Mouse (Mus musculus): ENCODE measurements at regions not wholly inside any gene's neighbourhood (a gene's known extent, or its start where the extent isn't known, plus 50 kb on each side); places are given as distances from the start of the nearest gene placed in this dataset.
A peak's percentile ranks its signal among the peaks of the same experiment; 100 is the strongest.

DNA sequence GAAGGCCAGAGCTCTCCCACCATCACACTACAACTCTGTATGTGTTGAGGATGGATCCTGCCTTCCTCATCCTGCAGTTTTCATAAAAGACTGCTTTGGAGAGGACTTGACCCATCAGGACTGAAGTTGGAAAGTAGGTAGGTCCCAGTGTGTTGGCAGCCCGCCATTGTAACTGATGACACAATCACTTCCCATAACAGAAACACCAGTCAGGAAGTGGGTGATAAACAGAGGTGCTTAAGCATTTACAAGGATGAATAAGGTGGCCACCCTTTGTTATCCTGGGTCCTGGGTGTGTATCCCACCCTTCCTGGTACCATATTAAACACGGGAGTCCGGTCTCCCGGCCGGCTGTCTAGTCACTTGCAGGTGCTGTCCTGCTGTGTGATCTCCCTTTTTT is 118.3 kb downstream of the Snx10 start:
- H3K4me3 ChIP-seq (ENCODE audit: low read depth, low read length) = no peak overlapping the region
- H3K27ac ChIP-seq (ENCODE audit: low read length) = no peak overlapping the region
- no peak overlapping the region for H3K4me2 ChIP-seq (replicated peaks; ENCODE audit: low read depth, low read length)
- DNase-seq (ENCODE audit: low spot score) (peak; percentile 74), ATAC-seq (peak; percentile 78)
- H3K9ac ChIP-seq (replicated peaks; ENCODE audit: low read depth) = no peak overlapping the region
- H3K4me1 ChIP-seq (ENCODE audit: insufficient read depth, low read depth, low read length) = no peaks in the 10 kb centered on the region
- whole genome bisulfite sequencing = 53% methylated on average over 5 of the region's 5 CpGs
- TF ChIP-seq EP300 (IDR thresholded peaks at IDR 0.05) = peak; percentile 92
- no peak for TF ChIP-seq CTCF (IDR thresholded peaks at IDR 0.05)
- no peaks in the 10 kb centered on the region for H3K9me3 ChIP-seq (ENCODE audit: low read length)
- no peaks in the 10 kb centered on the region for H3K27me3 ChIP-seq (replicated peaks; ENCODE audit: insufficient read depth, low read length)
- H3K36me3 ChIP-seq (ENCODE audit: insufficient read depth, low read length) = no peaks in the 10 kb centered on the region

DNA sequence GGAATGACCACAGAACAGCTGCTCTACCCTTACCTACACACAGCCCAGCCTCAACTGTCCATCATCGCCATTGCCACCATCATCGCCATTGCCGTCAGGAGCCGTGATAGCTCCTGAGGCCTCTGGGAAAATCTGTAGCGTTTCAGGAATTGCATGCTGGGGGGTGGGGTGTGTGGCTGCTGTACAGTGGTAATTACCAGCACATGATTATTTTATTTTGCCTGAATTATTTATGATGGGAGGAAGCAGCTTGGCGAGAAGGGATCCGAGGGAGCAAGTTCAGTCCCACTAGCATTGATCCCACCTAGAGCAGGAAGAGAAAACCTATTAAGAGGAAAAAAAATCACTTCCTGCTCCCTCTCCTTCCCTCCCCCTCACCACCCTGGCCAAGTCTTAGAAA is 125.1 kb downstream of the Snx10 start:
- Histone ChIP-seq H3K4me2 (replicated peaks; ENCODE audit: low read depth, low read length) (no peak overlapping the region), H3K36me3 (ENCODE audit: insufficient read depth, low read length) (no peaks in the 10 kb centered on the region), H3K9me3 (ENCODE audit: low read length) (no peaks in the 10 kb centered on the region), H3K4me1 (ENCODE audit: insufficient read depth, low read depth, low read length) (no peaks in the 10 kb centered on the region), H3K4me3 (ENCODE audit: low read depth, low read length) (no peak overlapping the region), H3K27me3 (replicated peaks; ENCODE audit: insufficient read depth, low read length) (no peaks in the 10 kb centered on the region), H3K9ac (replicated peaks; ENCODE audit: low read depth) (no peak overlapping the region), H3K27ac (ENCODE audit: low read length) (no peak overlapping the region)
- DNase-seq (ENCODE audit: low spot score) (no peak), ATAC-seq (no peak)
- TF ChIP-seq CTCF (IDR thresholded peaks at IDR 0.05) = no peak
- TF ChIP-seq EP300 (IDR thresholded peaks at IDR 0.05) = no peak
- 79% methylated on average over 7 of the region's 7 CpGs for WGBS

DNA sequence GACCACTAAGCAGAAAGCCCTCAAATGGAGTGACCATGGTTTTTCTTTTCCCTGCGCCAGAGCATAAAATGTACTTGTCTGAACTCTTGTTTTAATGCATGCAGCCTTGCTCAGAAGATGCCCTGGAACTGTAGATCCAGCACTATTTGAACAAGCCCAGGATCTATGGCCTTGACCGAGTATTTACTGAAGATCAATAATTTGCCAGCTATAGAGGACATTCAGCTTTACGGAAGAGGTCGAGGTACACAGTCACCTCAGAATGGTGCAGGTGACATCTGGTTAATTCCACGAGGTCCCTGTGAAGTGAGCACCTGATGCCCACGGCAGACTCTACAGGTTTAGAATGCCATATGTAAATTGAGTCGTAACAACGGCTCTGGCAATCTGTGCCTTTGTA is 130.1 kb downstream of the Snx10 start:
- no peaks in the 10 kb centered on the region for H3K4me1 ChIP-seq (ENCODE audit: insufficient read depth, low read depth, low read length)
- no peak overlapping the region for H3K4me3 ChIP-seq (ENCODE audit: low read depth, low read length)
- DNase-seq (ENCODE audit: low spot score) (no peak), ATAC-seq (no peak)
- no peaks in the 10 kb centered on the region for H3K27me3 ChIP-seq (replicated peaks; ENCODE audit: insufficient read depth, low read length)
- H3K36me3 ChIP-seq (ENCODE audit: insufficient read depth, low read length) = no peaks in the 10 kb centered on the region
- no peaks in the 10 kb centered on the region for H3K9me3 ChIP-seq (ENCODE audit: low read length)
- TF ChIP-seq CTCF (IDR thresholded peaks at IDR 0.05) (no peak), EP300 (IDR thresholded peaks at IDR 0.05) (no peak)
- H3K27ac ChIP-seq (ENCODE audit: low read length) = no peak overlapping the region
- no peak overlapping the region for H3K4me2 ChIP-seq (replicated peaks; ENCODE audit: low read depth, low read length)
- H3K9ac ChIP-seq (replicated peaks; ENCODE audit: low read depth) = no peak overlapping the region
- WGBS = 86% methylated on average over 8 of the region's 8 CpGs

DNA sequence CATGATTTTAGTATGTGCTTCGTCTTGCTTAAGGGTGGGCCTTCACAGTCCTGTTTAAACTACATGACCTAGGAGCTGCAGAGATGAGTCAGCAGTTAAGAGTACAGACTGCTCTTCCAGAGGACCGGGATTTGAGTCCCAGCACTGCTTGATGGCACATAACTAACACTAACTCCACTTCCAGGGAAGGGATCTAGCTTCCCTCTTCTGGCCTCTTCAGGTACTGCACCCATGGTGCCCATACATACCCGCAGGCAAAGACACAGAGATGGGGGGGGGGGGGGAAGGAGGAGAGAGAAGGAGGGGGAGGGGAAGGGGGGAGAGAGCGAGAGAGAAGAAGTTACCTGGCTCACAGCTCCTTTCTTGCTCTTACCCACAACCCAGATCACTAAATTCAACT is 131.3 kb downstream of the Snx10 start:
- TF ChIP-seq CTCF (IDR thresholded peaks at IDR 0.05) = peak; percentile 36
- TF ChIP-seq EP300 (IDR thresholded peaks at IDR 0.05) = no peak
- no peak overlapping the region for H3K9ac ChIP-seq (replicated peaks; ENCODE audit: low read depth)
- no peaks in the 10 kb centered on the region for H3K4me1 ChIP-seq (ENCODE audit: insufficient read depth, low read depth, low read length)
- H3K27ac ChIP-seq (ENCODE audit: low read length) = no peak overlapping the region
- 98% methylated on average over 4 of the region's 4 CpGs for WGBS
- no peak overlapping the region for H3K4me2 ChIP-seq (replicated peaks; ENCODE audit: low read depth, low read length)
- ATAC-seq (no peak), DNase-seq (ENCODE audit: low spot score) (no peak)
- no peaks in the 10 kb centered on the region for H3K9me3 ChIP-seq (ENCODE audit: low read length)
- no peak overlapping the region for H3K4me3 ChIP-seq (ENCODE audit: low read depth, low read length)
- H3K27me3 ChIP-seq (replicated peaks; ENCODE audit: insufficient read depth, low read length) = no peaks in the 10 kb centered on the region
- no peaks in the 10 kb centered on the region for H3K36me3 ChIP-seq (ENCODE audit: insufficient read depth, low read length)

DNA sequence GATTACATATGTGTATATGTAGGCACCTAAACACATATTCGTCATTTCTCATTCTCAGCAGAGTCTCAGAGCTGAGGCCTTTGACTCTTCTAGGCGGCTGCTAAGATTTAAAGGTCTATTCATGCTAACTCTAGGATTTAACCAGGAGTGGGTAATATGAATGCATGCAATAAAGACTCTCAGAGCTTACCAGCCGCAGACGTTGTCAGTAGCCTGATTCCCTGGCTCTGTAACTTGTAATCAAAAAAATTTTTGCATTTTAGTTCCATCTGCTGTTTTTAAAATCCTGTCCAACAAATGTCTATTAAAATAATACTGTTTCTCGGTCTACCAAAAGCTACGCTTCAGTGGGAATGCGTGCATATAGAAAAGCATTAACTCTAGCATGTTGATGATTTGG is 132.4 kb downstream of the Snx10 start:
- DNase-seq (ENCODE audit: low spot score) (no peak), ATAC-seq (no peak)
- TF ChIP-seq EP300 (IDR thresholded peaks at IDR 0.05) (no peak), CTCF (IDR thresholded peaks at IDR 0.05) (no peak)
- Histone ChIP-seq H3K4me2 (replicated peaks; ENCODE audit: low read depth, low read length) (no peak overlapping the region), H3K9ac (replicated peaks; ENCODE audit: low read depth) (no peak overlapping the region), H3K36me3 (ENCODE audit: insufficient read depth, low read length) (no peaks in the 10 kb centered on the region), H3K4me1 (ENCODE audit: insufficient read depth, low read depth, low read length) (no peaks in the 10 kb centered on the region), H3K4me3 (ENCODE audit: low read depth, low read length) (no peak overlapping the region), H3K27me3 (replicated peaks; ENCODE audit: insufficient read depth, low read length) (no peaks in the 10 kb centered on the region), H3K27ac (ENCODE audit: low read length) (no peak overlapping the region), H3K9me3 (ENCODE audit: low read length) (no peaks in the 10 kb centered on the region)
- 87% methylated on average over 7 of the region's 7 CpGs for WGBS

DNA sequence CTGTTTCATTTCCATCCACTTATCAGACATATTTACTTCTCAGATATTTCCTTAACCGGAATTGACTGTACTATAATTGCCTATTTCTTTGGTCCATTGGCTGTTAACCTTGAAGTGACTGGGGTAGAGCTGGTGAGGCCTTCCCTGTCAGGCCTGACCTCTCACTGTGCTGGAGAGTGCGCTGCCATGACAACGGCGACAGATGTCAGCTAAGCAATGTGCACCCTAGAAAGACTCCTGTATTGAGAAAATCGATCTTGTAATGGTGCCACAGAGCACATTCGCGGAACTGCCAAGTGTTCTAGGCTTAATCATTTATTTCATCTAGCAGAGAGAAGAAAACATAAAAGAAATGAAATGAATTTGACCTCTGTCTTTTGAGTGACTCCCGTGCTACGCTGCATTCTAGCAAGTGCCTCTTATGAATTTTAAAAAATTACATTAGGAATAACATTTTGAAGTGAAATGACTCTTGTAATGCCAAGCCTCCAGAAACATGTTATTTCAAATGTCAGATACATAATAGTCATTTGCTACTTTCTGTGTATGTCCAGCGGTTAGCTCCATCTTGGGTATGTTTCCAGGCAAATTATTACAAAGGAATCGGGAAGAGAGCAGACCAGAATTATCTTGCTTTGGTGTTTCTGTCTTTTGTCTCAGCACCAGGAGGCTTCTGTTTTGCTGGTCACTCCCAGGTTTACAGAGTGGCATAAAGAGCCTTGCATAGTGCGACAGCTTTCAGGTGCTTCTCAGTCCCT is 133.4 kb downstream of the Snx10 start:
- no peaks in the 10 kb centered on the region for H3K27me3 ChIP-seq (replicated peaks; ENCODE audit: insufficient read depth, low read length)
- H3K4me1 ChIP-seq (ENCODE audit: insufficient read depth, low read depth, low read length) = no peaks in the 10 kb centered on the region
- TF ChIP-seq CTCF (IDR thresholded peaks at IDR 0.05) (no peak), EP300 (IDR thresholded peaks at IDR 0.05) (no peak)
- no peak overlapping the region for H3K4me3 ChIP-seq (ENCODE audit: low read depth, low read length)
- DNase-seq (ENCODE audit: low spot score) = no peak
- no peak overlapping the region for H3K27ac ChIP-seq (ENCODE audit: low read length)
- H3K9ac ChIP-seq (replicated peaks; ENCODE audit: low read depth) = no peak overlapping the region
- H3K4me2 ChIP-seq (replicated peaks; ENCODE audit: low read depth, low read length) = no peak overlapping the region
- H3K36me3 ChIP-seq (ENCODE audit: insufficient read depth, low read length) = no peaks in the 10 kb centered on the region
- WGBS = 56% methylated on average over 12 of the region's 12 CpGs
- ATAC-seq = no peak
- H3K9me3 ChIP-seq (ENCODE audit: low read length) = no peaks in the 10 kb centered on the region

DNA sequence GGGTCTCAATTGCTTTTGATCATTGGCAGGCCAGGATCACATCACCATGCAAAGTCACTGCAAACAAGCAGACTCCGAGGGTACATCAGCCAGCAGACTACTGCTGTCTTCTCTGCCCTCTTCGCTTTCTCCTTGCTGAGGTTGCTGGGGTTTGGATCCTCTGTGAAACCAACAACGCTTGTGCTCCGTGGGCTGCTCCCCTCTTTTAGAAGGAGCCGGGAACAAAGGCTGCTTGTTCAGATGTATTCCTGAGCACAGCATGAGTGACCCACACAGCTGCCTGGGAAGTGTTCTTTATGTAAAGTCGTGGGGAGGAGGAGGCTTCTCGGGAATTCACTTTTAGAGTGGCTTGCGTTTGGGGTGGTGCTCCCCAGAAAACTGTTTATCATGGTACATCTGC is 134.7 kb downstream of the Snx10 start:
- ATAC-seq (no peak), DNase-seq (ENCODE audit: low spot score) (no peak)
- Histone ChIP-seq H3K9me3 (ENCODE audit: low read length) (no peaks in the 10 kb centered on the region), H3K9ac (replicated peaks; ENCODE audit: low read depth) (no peak overlapping the region), H3K4me2 (replicated peaks; ENCODE audit: low read depth, low read length) (no peak overlapping the region), H3K36me3 (ENCODE audit: insufficient read depth, low read length) (no peaks in the 10 kb centered on the region), H3K4me1 (ENCODE audit: insufficient read depth, low read depth, low read length) (no peaks in the 10 kb centered on the region), H3K4me3 (ENCODE audit: low read depth, low read length) (no peak overlapping the region), H3K27ac (ENCODE audit: low read length) (no peak overlapping the region), H3K27me3 (replicated peaks; ENCODE audit: insufficient read depth, low read length) (no peaks in the 10 kb centered on the region)
- WGBS = 36% methylated on average over 8 of the region's 8 CpGs
- no peak for TF ChIP-seq EP300 (IDR thresholded peaks at IDR 0.05)
- no peak for TF ChIP-seq CTCF (IDR thresholded peaks at IDR 0.05)
